In genomic region chr4:137766365-137766764, GRCm38 (mm10) we compare ENCODE assay signal across 12 mouse cellular contexts. TPM values are rescaled to one million over a fixed set of nuclear protein-coding genes. Genes with fewer than 3 reads are reported as not detected.
DNase-seq lines count a peak whose midpoint lies in the region; ATAC-seq and TF ChIP-seq lines count a peak whose summit lies in the region.
"Had no signal": no experiment of that assay in that cellular context is flagged by ENCODE, and none has a peak within 500 bp of the region (broad histone marks: within the 10 kb centered on the region; RNA-seq: fewer than 3 reads in every experiment).

No protein-coding gene starts in this region.

- no peak for TF ChIP-seq CTCF in forebrain, postnatal 0 days (IDR thresholded peaks at IDR 0.05; ENCODE audit: low read depth)
- no peak for TF ChIP-seq CTCF in midbrain, postnatal 0 days (IDR thresholded peaks at IDR 0.05)

- no peaks in the 10 kb centered on the region for H3K9me3 ChIP-seq in forebrain, embryonic 10.5 days
- H3K9me3 ChIP-seq in forebrain, postnatal 0 days (ENCODE audit: low read length) = no peaks in the 10 kb centered on the region
- H3K9me3 ChIP-seq in midbrain, embryonic 10.5 days (replicated peaks) = no peaks in the 10 kb centered on the region
- H3K9me3 ChIP-seq in midbrain, postnatal 0 days (ENCODE audit: low read length) = no peaks in the 10 kb centered on the region
- no peaks in the 10 kb centered on the region for H3K9me3 ChIP-seq in neural tube, embryonic 15.5 days (replicated peaks)
- H3K9me3 ChIP-seq: heart, embryonic 13.5 days; lung, embryonic 15.5 days had no signal

- DNase-seq in forebrain, embryonic 10.5 days (ENCODE audit: extremely low spot score, low spot score) = no peak
- no peak for DNase-seq in forebrain, postnatal 0 days
- DNase-seq in midbrain, embryonic 10.5 days (ENCODE audit: low spot score) = peak; percentile 40
- DNase-seq in midbrain, postnatal 0 days (ENCODE audit: low spot score) = no peak
- DNase-seq in kidney, postnatal 25 days = peak; percentile 68 to 86
- no peak for DNase-seq in ovary, adult 18-20 months (ENCODE audit: low spot score)
- DNase-seq in adrenal gland, postnatal 14 days = no peak
- DNase-seq: thymus, adult 18-20 months had no signal

- peaks cover 68% of the 10 kb centered on the region for H3K4me1 ChIP-seq in forebrain, embryonic 10.5 days
- H3K4me1 ChIP-seq in forebrain, postnatal 0 days (ENCODE audit: insufficient read depth) = 0 out of 2 replicates have a peak, but pooled peaks cover 3% of the 10 kb centered on the region
- peaks cover 59% of the 10 kb centered on the region for H3K4me1 ChIP-seq in midbrain, embryonic 10.5 days
- no peaks in the 10 kb centered on the region for H3K4me1 ChIP-seq in midbrain, postnatal 0 days (ENCODE audit: insufficient read depth, low read length)
- peaks cover 31% of the 10 kb centered on the region for H3K4me1 ChIP-seq in neural tube, embryonic 15.5 days

- WGBS in forebrain, embryonic 10.5 days = 20% methylated on average over 5 of the region's 5 CpGs
- 35% methylated on average over 5 of the region's 5 CpGs for WGBS in forebrain, postnatal 0 days
- WGBS in midbrain, embryonic 10.5 days = 20% methylated on average over 5 of the region's 5 CpGs
- 28% methylated on average over 5 of the region's 5 CpGs for WGBS in midbrain, postnatal 0 days
- 42% methylated on average over 5 of the region's 5 CpGs for WGBS in neural tube, embryonic 15.5 days

- H3K27me3 ChIP-seq in forebrain, embryonic 10.5 days (ENCODE audit: poor library complexity, severe bottlenecking) = no peaks in the 10 kb centered on the region
- H3K27me3 ChIP-seq in forebrain, postnatal 0 days (ENCODE audit: insufficient read depth, low read length) = no peaks in the 10 kb centered on the region
- H3K27me3 ChIP-seq in midbrain, embryonic 10.5 days (ENCODE audit: low read depth, poor library complexity, severe bottlenecking) = no peaks in the 10 kb centered on the region
- H3K27me3 ChIP-seq in midbrain, postnatal 0 days (ENCODE audit: insufficient read depth, low read length) = no peaks in the 10 kb centered on the region
- H3K27me3 ChIP-seq in neural tube, embryonic 15.5 days (replicated peaks) = no peaks in the 10 kb centered on the region
- H3K27me3 ChIP-seq: lung, embryonic 15.5 days had no signal

- peak overlapping the region; percentile 86 for H3K27ac ChIP-seq in forebrain, embryonic 10.5 days
- no peak overlapping the region for H3K27ac ChIP-seq in forebrain, postnatal 0 days (ENCODE audit: low read depth, low read length)
- H3K27ac ChIP-seq in midbrain, embryonic 10.5 days (replicated peaks) = peak overlapping the region; percentile 91
- H3K27ac ChIP-seq in midbrain, postnatal 0 days (ENCODE audit: low read depth, low read length) = no peak overlapping the region
- H3K27ac ChIP-seq in neural tube, embryonic 15.5 days (replicated peaks) = peak overlapping the region; percentile 81; the same call in 1 of the 2 replicates
- H3K27ac ChIP-seq: heart, embryonic 13.5 days; left cerebral cortex, adult 2 months; lung, embryonic 15.5 days had no signal

- no peaks in the 10 kb centered on the region for H3K36me3 ChIP-seq in forebrain, embryonic 10.5 days (replicated peaks)
- no peaks in the 10 kb centered on the region for H3K36me3 ChIP-seq in forebrain, postnatal 0 days (ENCODE audit: insufficient read depth)
- no peaks in the 10 kb centered on the region for H3K36me3 ChIP-seq in midbrain, embryonic 10.5 days
- no peaks in the 10 kb centered on the region for H3K36me3 ChIP-seq in midbrain, postnatal 0 days (ENCODE audit: insufficient read depth, low read length)
- H3K36me3 ChIP-seq in neural tube, embryonic 15.5 days = no peaks in the 10 kb centered on the region
- H3K36me3 ChIP-seq: heart, embryonic 13.5 days; lung, embryonic 15.5 days had no signal

- no peak overlapping the region for H3K9ac ChIP-seq in forebrain, postnatal 0 days
- no peak overlapping the region for H3K9ac ChIP-seq in midbrain, postnatal 0 days (replicated peaks; ENCODE audit: low read length, poor library complexity, severe bottlenecking)
- H3K9ac ChIP-seq in neural tube, embryonic 15.5 days (replicated peaks) = no peak overlapping the region
- H3K9ac ChIP-seq: heart, embryonic 13.5 days; lung, embryonic 15.5 days had no signal

- ATAC-seq in forebrain, postnatal 0 days = no peak
- no peak for ATAC-seq in midbrain, postnatal 0 days (ENCODE audit: low FRiP score)
- ATAC-seq in neural tube, embryonic 15.5 days (ENCODE audit: low FRiP score) = no peak

- H3K4me2 ChIP-seq in forebrain, postnatal 0 days (ENCODE audit: low read depth) = no peak overlapping the region
- H3K4me2 ChIP-seq in midbrain, postnatal 0 days (ENCODE audit: low read depth, low read length, poor library complexity, severe bottlenecking) = no peak overlapping the region
- H3K4me2 ChIP-seq in neural tube, embryonic 15.5 days = no peak overlapping the region
- H3K4me2 ChIP-seq: heart, embryonic 13.5 days; lung, embryonic 15.5 days had no signal

- H3K4me3 ChIP-seq in forebrain, embryonic 10.5 days = no peak overlapping the region
- no peak overlapping the region for H3K4me3 ChIP-seq in forebrain, postnatal 0 days (ENCODE audit: low read depth, low read length)
- H3K4me3 ChIP-seq in midbrain, embryonic 10.5 days = no peak overlapping the region
- H3K4me3 ChIP-seq in midbrain, postnatal 0 days (ENCODE audit: low read depth, low read length) = no peak overlapping the region
- no peak overlapping the region for H3K4me3 ChIP-seq in neural tube, embryonic 15.5 days (replicated peaks)
- H3K4me3 ChIP-seq: heart, embryonic 13.5 days; left cerebral cortex, adult 2 months; lung, embryonic 15.5 days had no signal

RNA-seq across cellular contexts. Expression of gene Alpl, which starts 29.8 kb away (rescaled TPM):
- polyA plus RNA-seq in forebrain, embryonic 10.5 days (2016; fragmentation: Nextera tagmentation; extraction: Ambion mirVana) = 20.3 and 20.7 TPM in 2 replicates
- 10.1 and 11.2 TPM in 2 replicates for total RNA-seq in forebrain, postnatal 0 days (2014; rRNA removed)
- 8.2 and 10.1 TPM in 2 replicates for polyA plus RNA-seq in forebrain, postnatal 0 days (2015; fragmentation: Nextera tagmentation; extraction: Ambion mirVana)
- 34.2 and 38.6 TPM in 2 replicates for polyA plus RNA-seq in midbrain, embryonic 10.5 days (2016; fragmentation: Nextera tagmentation; extraction: Ambion mirVana)
- 14.3 and 17.9 TPM in 2 replicates for total RNA-seq in midbrain, postnatal 0 days (2014; rRNA removed)
- polyA plus RNA-seq in midbrain, postnatal 0 days (2015; fragmentation: Nextera tagmentation; extraction: Ambion mirVana) = 16.1 and 19.1 TPM in 2 replicates
- polyA plus RNA-seq in neural tube, embryonic 15.5 days (2015; fragmentation: Nextera tagmentation; extraction: Ambion mirVana) = 12.0 and 14.6 TPM in 2 replicates
- total RNA-seq in adrenal gland, postnatal 14 days (2021) = 16.5 and 19.0 TPM in 2 replicates

Comparison
In these comparisons a context has a peak if more than half of its experiments do, and no peak if none do; other contexts are left out.
1. DNase-seq: peak in midbrain, embryonic 10.5 days (single experiment) and kidney, postnatal 25 days (2 of 2); none in forebrain, embryonic 10.5 days (single experiment), forebrain, postnatal 0 days (single experiment), midbrain, postnatal 0 days (single experiment), ovary, adult 18-20 months (single experiment) and adrenal gland, postnatal 14 days (single experiment).
2. H3K27ac ChIP-seq: peak in forebrain, embryonic 10.5 days (single experiment), midbrain, embryonic 10.5 days (single experiment) and neural tube, embryonic 15.5 days (single experiment); none in forebrain, postnatal 0 days (single experiment) and midbrain, postnatal 0 days (single experiment).